Mouse (Mus musculus): ENCODE measurements at regions not wholly inside any gene's neighbourhood (a gene's known extent, or its start where the extent isn't known, plus 50 kb on each side); places are given as distances from the start of the nearest gene placed in this dataset.

DNA sequence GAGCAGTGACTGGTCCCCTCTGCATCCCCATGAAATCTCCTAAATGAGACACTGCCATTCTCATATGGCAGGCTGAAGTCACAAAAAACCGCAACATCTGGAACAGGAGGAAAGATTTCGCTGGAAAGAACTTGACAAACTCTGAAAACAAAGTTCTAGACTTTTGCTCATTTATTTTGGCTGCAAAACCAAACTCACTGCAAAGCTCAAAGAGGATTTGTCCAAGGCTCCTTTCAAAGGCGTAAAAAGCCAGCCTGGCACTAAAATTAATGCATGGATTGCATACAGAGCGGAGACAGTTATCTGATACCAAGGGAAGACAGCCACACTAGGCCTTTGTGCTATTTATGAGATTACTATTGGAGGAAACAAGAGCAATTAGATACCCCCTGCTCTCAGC lies 90.3 kb upstream of the Meis1 start:
- no peak for TF ChIP-seq POLR2A (IDR thresholded peaks at IDR 0.05; ENCODE audit: borderline replicate concordance, control insufficient read depth, low read depth, low read length)
- no peak for TF ChIP-seq CTCF (IDR thresholded peaks at IDR 0.05; ENCODE audit: control insufficient read depth, insufficient read depth, low read length)
- Histone ChIP-seq H3K27ac (ENCODE audit: control insufficient read depth, insufficient read depth, low read depth, low read length, poor library complexity) (no peak overlapping the region), H3K4me1 (ENCODE audit: control insufficient read depth, insufficient read depth, low read length) (no peaks in the 10 kb centered on the region), H3K4me3 (replicated peaks; ENCODE audit: control insufficient read depth, low read depth, low read length) (no peak overlapping the region)
- 83% methylated on average over 4 of the region's 4 CpGs for WGBS

DNA sequence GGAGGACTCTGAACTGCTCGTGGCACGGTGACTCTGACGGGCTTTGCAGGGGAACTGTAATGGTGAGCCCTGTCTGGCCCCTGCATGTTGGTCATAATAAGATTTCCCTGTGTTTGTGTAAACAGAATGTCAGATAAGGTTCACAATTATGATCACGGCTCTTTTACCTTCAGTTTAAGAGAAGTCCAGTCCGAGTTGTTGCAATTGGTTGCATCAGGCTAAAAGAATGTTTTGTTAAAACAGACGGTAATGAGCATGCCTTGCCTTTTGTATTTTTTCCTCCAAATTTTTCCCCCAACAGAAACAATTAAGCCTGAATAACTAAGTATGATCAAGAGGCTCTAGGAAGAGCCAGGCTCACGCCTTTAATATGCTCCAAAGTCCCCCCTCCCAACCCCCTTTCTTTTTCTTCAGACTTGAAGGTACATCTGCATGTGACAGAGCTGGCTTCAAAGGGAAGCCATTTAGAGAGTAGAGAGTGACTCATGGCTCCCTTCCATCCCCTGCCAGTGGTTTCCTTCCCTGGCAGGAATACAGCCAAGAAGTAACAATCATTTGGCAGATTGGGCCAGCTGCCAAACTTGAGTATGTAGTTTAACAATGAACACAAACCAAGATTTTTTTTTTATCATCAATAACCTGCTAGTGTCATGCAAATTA lies 93.3 kb upstream of the Meis1 start:
- TF ChIP-seq POLR2A (IDR thresholded peaks at IDR 0.05; ENCODE audit: borderline replicate concordance, control insufficient read depth, low read depth, low read length) (no peak), CTCF (IDR thresholded peaks at IDR 0.05; ENCODE audit: control insufficient read depth, insufficient read depth, low read length) (no peak)

DNA sequence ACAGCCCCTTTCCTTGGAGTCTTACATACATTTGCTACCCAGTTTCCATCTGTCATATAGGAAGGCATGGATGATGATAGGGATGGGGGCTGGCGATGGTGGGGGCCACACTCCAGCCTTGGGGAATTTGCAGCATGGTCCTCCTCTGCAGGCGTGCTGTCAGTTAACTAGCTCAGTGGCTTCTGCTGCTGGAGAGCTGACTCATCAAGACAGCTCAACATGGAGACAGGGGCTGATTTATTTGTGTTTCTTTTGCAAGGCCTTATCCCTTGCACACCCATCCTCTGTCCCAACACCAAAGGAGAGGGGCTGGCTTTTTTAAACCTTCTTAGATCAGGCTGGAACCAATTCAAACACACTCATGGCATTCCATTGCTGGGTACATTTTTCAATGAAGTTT lies 98.3 kb upstream of the Meis1 start:
- TF ChIP-seq CTCF (IDR thresholded peaks at IDR 0.05; ENCODE audit: control insufficient read depth, insufficient read depth, low read length), result no peak
- TF ChIP-seq POLR2A (IDR thresholded peaks at IDR 0.05; ENCODE audit: borderline replicate concordance, control insufficient read depth, low read depth, low read length), result no peak
- Histone ChIP-seq H3K4me3 (replicated peaks; ENCODE audit: control insufficient read depth, low read depth, low read length) (no peak overlapping the region), H3K4me1 (ENCODE audit: control insufficient read depth, insufficient read depth, low read length) (no peaks in the 10 kb centered on the region), H3K27ac (ENCODE audit: control insufficient read depth, insufficient read depth, low read depth, low read length, poor library complexity) (no peak overlapping the region)
- 69% methylated on average over 2 of the region's 2 CpGs for WGBS

More for the DNA sequence above, 93.3 kb upstream of the Meis1 start:
- Histone ChIP-seq H3K4me1 (ENCODE audit: control insufficient read depth, insufficient read depth, low read length) (no peaks in the 10 kb centered on the region), H3K27ac (ENCODE audit: control insufficient read depth, insufficient read depth, low read depth, low read length, poor library complexity) (no peak overlapping the region), H3K4me3 (replicated peaks; ENCODE audit: control insufficient read depth, low read depth, low read length) (no peak overlapping the region)
- 65% methylated on average over 7 of the region's 7 CpGs for WGBS

DNA sequence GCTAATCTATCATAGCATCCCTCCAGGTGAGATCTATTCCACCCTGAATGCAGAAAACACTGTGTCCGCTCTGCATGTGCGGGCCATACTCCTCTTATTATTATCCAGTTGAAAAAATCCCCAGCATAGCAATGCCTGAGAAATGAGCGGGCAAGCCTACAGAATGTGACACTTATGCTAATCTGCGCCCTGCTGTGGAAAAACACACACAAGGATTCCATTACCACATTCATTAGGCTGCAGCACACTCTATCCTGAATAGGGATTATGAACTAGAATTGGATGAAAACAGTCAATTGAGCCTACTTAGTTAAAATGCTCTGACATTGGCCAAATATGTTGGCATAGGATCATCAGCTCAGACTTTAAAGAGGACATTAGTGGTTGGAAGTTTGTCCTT lies 99.5 kb upstream of the Meis1 start:
- Histone ChIP-seq H3K27ac (ENCODE audit: control insufficient read depth, insufficient read depth, low read depth, low read length, poor library complexity) (no peak overlapping the region), H3K4me1 (ENCODE audit: control insufficient read depth, insufficient read depth, low read length) (no peaks in the 10 kb centered on the region), H3K4me3 (replicated peaks; ENCODE audit: control insufficient read depth, low read depth, low read length) (no peak overlapping the region)
- TF ChIP-seq CTCF (IDR thresholded peaks at IDR 0.05; ENCODE audit: control insufficient read depth, insufficient read depth, low read length) (no peak), POLR2A (IDR thresholded peaks at IDR 0.05; ENCODE audit: borderline replicate concordance, control insufficient read depth, low read depth, low read length) (no peak)
- 90% methylated on average over 4 of the region's 4 CpGs for WGBS

DNA sequence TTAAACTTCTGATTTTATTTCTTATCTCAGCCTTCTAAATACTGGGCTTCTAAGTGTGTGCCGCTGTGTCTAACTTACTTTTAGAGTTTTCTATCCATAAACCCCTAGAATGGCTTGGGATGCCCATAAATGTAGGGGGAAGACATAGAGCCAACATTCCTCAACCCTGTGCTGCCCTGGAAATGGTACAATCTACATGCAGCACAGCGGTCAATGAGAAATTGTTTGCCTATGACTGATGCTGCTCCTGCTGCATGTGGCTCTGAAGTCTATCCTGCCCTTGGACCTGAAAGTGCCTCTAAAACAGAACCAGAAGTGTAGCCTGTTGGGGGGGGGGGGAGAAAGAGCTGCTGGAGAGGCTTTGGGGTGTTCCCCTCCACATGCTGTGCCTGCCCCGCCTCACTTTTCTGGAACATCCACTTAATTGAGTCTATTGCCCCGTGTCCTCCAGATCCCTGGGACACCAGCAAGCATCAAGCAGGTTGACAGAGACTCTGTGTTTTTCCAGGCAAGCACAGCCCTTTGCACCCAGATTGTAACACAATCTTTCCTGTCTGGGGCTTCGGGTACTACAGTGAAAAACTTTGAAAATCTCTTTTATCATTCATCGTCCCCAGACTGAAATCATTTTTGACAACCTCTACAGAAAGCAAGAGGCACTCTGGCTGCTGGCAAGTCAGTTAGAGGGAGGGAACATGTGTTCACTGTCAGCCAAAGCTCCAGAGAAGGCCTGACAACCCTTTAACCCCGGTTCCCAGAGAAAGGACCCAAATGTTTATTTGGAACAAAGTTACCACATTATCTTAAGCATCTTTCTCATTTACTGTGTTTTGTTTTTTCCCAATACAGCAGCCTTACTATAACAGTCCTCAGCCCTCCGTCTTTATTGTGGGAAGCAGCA lies 101.4 kb upstream of the Meis1 start:
- H3K27ac ChIP-seq (ENCODE audit: control insufficient read depth, insufficient read depth, low read depth, low read length, poor library complexity), result no peak overlapping the region
- TF ChIP-seq POLR2A (IDR thresholded peaks at IDR 0.05; ENCODE audit: borderline replicate concordance, control insufficient read depth, low read depth, low read length), result no peak
- H3K4me1 ChIP-seq (ENCODE audit: control insufficient read depth, insufficient read depth, low read length), result no peaks in the 10 kb centered on the region
- WGBS, result 77% methylated on average over 8 of the region's 8 CpGs
- H3K4me3 ChIP-seq (replicated peaks; ENCODE audit: control insufficient read depth, low read depth, low read length), result no peak overlapping the region

DNA sequence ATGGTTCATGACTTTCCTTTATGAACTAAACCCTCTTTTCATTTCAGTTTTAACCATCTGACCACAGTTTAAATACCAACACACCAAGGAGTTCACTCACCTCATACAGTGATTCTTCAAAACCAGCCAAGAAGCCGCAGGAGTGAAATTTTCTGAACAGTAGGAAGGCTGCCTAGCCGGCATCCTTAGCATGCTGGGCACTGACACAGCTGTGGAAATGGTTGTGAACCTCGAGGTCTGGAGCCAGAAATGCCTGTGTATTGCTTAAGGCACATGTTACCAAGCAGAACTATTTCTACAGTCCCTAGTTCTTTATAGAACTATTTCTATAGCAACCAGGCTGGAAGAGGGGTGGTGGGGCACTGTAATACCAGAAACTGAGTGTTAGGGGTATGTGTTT lies 102.1 kb upstream of the Meis1 start:
- WGBS, result 60% methylated on average over 3 of the region's 3 CpGs
- no peak overlapping the region for H3K4me3 ChIP-seq (replicated peaks; ENCODE audit: control insufficient read depth, low read depth, low read length)

DNA sequence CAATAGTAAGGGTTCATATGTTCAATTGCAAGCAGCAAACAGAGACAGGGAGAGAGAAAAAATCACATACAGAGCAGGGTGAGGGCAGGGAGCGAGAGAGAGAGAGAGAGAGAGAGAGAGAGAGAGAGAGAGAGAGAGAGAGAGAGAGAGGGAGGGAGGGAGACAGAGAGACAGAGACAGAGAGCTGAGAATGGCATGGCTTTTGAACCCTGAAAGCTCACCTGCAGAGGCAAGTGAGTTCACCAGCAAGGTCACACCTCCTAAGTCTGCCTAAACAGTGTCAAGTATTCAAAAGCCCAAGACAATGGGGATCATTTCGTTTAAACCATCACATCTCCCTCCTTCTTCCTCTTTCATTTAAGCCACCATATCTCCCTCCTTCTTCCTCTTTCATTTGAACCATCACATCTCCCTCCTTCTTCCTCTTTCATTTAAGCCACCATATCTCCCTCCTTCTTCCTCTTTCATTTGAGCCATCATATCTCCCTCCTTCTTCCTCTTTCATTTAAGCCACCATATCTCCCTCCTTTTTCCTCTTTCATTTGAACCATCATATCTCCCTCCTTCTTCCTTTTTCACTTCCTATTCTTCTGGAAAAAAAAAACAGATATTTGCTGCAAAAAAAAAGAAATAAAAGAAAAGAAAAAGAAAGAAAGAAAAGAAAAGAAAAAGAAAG lies 116.7 kb upstream of the Meis1 start:
- H3K4me1 ChIP-seq (ENCODE audit: control insufficient read depth, insufficient read depth, low read length), result no peaks in the 10 kb centered on the region
- WGBS, result 25% methylated on average over 2 of the region's 2 CpGs
- no peak overlapping the region for H3K27ac ChIP-seq (ENCODE audit: control insufficient read depth, insufficient read depth, low read depth, low read length, poor library complexity)
- H3K4me3 ChIP-seq (replicated peaks; ENCODE audit: control insufficient read depth, low read depth, low read length), result no peak overlapping the region
- no peak for TF ChIP-seq CTCF (IDR thresholded peaks at IDR 0.05; ENCODE audit: control insufficient read depth, insufficient read depth, low read length)
- TF ChIP-seq POLR2A (IDR thresholded peaks at IDR 0.05; ENCODE audit: borderline replicate concordance, control insufficient read depth, low read depth, low read length), result no peak

More for the DNA sequence above, 102.1 kb upstream of the Meis1 start:
- Histone ChIP-seq H3K27ac (ENCODE audit: control insufficient read depth, insufficient read depth, low read depth, low read length, poor library complexity) (no peak overlapping the region), H3K4me1 (ENCODE audit: control insufficient read depth, insufficient read depth, low read length) (no peaks in the 10 kb centered on the region)
- no peak for TF ChIP-seq POLR2A (IDR thresholded peaks at IDR 0.05; ENCODE audit: borderline replicate concordance, control insufficient read depth, low read depth, low read length)
- no peak for TF ChIP-seq CTCF (IDR thresholded peaks at IDR 0.05; ENCODE audit: control insufficient read depth, insufficient read depth, low read length)

DNA sequence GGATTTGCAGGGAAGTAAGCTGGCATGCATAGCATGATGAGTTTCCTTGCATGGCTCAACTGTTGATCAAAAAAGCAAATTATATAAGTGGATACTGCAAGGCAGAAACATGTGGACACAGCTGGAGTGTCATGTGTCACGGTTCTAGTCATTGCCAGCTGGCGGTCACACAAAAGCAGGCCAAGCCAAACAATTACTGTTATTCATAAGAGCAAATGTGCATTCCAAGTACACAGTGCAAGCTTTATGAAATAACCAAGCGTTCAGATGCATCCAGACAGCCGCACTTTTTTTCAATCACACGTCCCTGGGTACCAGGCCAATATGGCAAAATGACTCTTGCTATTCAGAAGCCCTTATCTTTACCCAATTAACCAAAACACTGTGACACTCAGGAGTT lies 119.6 kb upstream of the Meis1 start:
- H3K27ac ChIP-seq (ENCODE audit: control insufficient read depth, insufficient read depth, low read depth, low read length, poor library complexity), result no peak overlapping the region
- H3K4me3 ChIP-seq (replicated peaks; ENCODE audit: control insufficient read depth, low read depth, low read length), result no peak overlapping the region
- WGBS, result 80% methylated on average over 5 of the region's 5 CpGs
- H3K4me1 ChIP-seq (ENCODE audit: control insufficient read depth, insufficient read depth, low read length), result no peaks in the 10 kb centered on the region
- TF ChIP-seq CTCF (IDR thresholded peaks at IDR 0.05; ENCODE audit: control insufficient read depth, insufficient read depth, low read length), result no peak
- no peak for TF ChIP-seq POLR2A (IDR thresholded peaks at IDR 0.05; ENCODE audit: borderline replicate concordance, control insufficient read depth, low read depth, low read length)
